Mouse (Mus musculus): ENCODE data around the gene Gpha2.

DNA sequence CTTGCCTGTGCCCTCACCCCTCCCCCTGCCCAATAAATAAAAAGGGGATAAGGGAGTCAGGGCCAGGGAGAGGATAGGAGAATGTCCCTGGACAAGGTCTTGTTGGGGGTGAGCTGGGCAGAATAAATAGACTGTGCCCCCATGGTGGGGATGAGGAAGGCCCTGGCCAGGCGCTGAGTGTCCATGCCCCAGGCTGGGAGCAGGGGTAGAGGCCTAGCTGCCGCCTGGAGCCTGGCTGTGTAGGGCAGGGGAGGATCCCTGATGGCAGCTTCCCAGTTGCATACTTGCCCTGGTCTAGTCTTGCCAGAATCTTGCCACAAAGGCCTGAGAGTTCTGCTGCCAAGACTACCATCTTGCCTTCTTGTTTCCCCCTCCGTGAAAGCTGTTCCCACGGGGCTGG lies 1.7 kb downstream of the Gpha2 start:
- TF ChIP-seq HCFC1 (IDR thresholded peaks at IDR 0.05; ENCODE audit: borderline replicate concordance, insufficient read depth, low read length) (no peak), ZC3H11A (IDR thresholded peaks at IDR 0.05; ENCODE audit: borderline replicate concordance, low read depth, low read length) (no peak), CHD2 (IDR thresholded peaks at IDR 0.05; ENCODE audit: low read depth, low read length) (no peak)
